Mouse (Mus musculus) spleen, adult 12 weeks (tissue): ENCODE data around the gene Aspdh.

ENCODE experiments used
- DNase-seq: peaks from one replicate; pipeline ENCODE4 v3.0.0; 2022; ENCODE audit warnings: low spot score

Gene Aspdh

DNA sequence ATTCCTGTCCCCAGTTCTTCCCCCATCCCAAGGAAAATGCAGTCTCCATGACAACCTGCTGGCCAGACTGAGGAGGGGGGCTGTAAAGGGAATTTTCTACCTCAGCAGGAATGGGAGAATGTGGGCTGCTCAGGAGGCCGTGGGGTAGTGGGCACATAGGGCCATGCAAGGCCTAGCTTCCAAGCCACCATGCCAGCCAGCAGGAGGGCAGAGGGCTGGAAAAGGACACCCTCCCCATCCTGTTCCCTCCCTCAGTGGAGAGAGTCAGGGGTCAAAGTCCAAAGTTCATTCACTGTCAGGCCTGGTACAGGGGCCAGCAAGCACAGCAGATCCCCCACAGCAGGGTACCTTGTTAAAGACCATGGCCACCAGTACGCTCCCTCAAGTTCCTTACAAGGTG is at the start of gene Aspdh:
TSS of gene Aspdh (plus strand) at position 281 of the 400 bp plus-strand sequence.
- DNase-seq, result no peak

DNA sequence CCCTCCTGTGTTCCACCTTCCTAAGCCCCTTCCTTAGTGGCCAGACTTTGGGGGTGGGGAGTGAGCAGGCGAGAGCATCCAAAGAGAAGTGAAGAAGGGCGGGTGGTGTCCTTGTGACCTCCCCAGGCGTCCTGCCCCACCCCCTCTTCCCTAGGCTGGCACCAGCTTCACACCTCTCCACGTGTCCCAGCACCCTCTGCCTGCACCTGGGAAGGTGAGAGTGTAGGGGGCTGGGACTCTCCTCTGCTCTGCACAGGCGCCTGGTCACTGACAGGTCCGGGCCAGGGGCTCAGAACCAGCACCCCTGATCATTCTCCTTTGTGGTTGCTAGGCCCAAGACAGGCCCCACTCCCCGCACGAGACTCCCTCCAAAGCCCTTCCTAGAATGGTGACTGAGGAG is 37.5 kb upstream of the Aspdh start:
- DNase-seq, result no peak

GRCm38 (mm10) chr7:44428171-44428950 is 36.8 kb upstream of the Aspdh start:
- DNase-seq, result no peak

- no peak for DNase-seq
These were observed 36.1 kb upstream of the Aspdh start, which contains the start of gene Lrrc4b for GRCm38 (mm10) chr7:44428968-44429521. TSS of gene Lrrc4b (plus strand) at chr7:44429018.

GRCm38 (mm10) chr7:44429534-44430488 is 35.4 kb upstream of the Aspdh start:
- no peak for DNase-seq

DNA sequence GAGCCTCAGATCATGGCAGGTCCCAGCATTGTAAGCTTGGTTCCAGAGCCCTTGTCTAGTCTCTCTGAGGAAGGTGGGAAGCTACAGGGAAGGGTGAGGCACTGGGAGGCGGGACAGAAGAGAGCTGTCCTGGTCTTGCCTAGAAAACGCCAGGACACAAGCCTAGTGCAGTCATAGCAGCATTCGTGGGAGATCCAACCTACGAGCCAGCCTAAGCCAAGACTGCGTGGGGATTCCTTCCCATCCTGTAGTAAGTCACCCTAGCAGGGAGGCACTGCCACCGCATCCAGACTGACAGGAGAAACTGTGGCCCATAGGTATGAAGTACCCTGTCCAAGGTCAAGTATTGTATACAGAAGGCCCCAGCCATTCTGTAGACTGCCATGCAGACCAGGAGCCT is 32.6 kb upstream of the Aspdh start:
- no peak for DNase-seq

- no peak for DNase-seq
These were observed 31.8 kb upstream of the Aspdh start for GRCm38 (mm10) chr7:44433371-44433770.

DNA sequence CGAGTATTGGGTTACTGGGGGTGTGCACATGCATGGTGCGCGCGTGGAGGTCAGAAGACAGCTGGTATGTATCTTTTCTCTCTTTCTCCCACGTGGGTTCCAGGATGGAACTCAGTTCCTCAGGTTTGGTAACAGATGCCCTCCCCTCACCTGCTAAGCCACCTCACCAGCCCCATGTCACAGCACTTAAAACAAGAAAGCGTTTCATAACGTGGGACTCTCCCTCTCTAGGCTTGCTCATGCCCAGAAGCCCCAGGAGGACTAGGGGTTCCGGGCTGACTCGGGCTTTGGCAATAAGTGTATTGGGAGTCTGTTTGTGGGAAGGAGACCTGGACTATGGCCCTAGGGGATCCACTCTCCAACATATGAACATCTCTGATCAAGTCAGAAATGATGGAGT is 31.1 kb upstream of the Aspdh start:
- DNase-seq, result no peak

DNA sequence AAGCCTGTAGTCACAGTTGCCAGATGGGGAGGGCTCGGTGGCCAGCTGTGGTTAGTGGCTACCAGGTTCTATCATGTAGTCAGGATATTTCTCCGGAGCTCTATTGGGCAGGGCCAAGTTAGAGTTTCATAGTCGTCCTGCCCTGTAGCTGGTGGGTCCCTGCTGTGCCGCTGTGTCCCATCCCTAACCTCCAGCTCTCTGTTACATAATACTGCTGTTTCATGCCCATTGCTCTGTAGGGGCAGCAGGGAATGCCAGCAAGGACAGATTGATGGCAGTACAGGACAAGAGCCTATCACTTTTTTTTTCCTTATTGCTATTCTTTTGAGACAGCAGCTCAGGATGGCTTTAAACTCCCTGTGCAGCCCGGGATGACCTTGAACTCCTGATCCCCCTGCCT is 29.4 kb upstream of the Aspdh start:
- no peak for DNase-seq

- no peak for DNase-seq
These were observed 28.9 kb upstream of the Aspdh start for GRCm38 (mm10) chr7:44436267-44436666.

- DNase-seq, result no peak
These were observed 28.0 kb upstream of the Aspdh start for GRCm38 (mm10) chr7:44437188-44437587.

- no peak for DNase-seq
These were observed 27.3 kb upstream of the Aspdh start for GRCm38 (mm10) chr7:44437933-44438332.

GRCm38 (mm10) chr7:44439696-44440095 is 25.5 kb upstream of the Aspdh start:
- no peak for DNase-seq

- no peak for DNase-seq
These were observed 24.7 kb upstream of the Aspdh start for GRCm38 (mm10) chr7:44440479-44440878.

- DNase-seq, result no peak
These were observed 24.0 kb upstream of the Aspdh start for GRCm38 (mm10) chr7:44441180-44441579.

DNA sequence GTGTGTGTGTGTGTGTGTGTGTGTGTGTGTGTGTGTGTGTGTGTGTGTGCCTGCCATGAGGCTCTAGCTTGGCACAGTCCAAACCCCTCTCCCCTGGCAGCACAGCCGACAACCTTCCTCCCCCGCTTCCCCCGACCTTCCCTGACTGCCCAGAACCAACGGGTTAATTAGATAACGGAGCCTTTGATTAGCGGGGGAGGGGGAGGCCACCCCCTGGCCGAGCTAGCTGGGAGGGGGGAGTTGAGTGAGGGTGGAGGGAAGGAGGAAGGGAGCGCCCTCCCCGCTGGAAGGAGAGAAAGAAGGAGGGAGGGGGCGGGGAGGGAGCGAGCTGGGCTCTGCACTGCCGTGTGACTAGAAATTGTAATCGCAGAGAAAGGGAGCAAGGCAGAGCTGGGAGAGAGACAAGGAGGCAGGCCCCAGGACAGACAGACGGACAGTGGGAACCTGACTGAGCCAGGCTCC is 23.5 kb upstream of the Aspdh start:
- DNase-seq, result no peak

DNA sequence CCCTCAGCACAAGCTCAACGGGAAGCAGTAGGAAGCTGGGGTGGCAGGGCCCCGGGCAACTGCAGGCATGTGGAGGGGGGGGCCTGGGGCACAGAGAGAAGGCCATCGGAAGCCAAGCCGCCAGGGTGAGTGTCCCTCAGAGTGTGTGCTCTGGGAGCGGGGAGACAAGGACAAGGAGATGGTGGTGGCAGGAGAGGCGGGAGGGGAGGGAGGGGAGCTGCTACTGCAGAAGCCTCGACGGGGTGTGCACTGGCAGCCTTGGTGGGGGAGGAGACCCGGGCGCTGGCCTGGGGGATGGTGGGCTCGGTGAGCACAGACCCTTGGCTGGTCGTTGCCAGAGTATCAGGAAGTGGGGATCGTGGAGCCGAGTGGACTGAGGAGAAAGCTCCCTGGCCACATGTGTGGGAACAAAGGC is 22.8 kb upstream of the Aspdh start:
- DNase-seq, result no peak

DNA sequence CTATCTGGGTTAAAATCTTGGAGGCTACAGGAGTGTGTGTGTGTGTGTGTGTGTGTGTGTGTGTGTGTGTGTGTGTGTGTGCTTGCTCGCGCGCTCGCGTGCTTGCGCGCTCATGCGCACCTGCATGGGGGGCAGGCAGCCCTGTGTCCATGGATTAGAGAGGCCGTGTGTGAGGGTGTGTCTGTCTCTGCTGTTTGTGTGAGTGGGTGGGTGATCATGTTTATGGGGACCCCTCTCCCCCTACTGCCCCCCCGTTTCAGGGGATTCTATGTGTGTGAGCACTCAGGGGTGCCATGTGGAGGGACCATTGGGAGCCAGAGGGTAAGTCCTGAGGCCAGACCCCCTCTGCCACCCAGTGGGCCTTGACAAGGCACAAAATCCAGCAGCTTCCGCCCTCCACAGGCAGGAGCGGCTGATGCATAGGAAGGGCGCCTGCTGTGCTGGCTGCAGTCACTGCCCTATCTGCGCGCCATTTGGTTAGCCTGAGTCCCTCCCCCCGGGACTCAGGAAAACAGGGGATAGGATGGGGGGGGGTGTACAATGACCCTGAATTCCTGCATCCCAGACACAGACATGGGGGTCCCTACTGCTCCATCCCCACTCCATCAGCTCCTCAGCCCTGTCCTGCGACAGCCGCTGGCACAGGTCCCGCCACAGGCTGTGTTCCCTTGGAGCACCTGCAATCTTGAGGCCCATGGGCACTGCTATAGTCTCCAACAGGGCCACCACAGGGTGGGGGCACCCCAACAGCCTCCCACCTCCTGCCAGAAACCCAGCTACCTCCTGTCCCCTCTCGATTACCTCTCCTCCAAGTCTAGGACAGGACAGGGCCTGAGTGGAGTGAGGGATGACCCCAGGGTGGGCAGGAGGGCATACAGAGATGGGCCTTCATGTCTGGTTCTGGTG is 21.7 kb upstream of the Aspdh start:
- DNase-seq, result no peak

GRCm38 (mm10) chr7:44444886-44445527 is 20.2 kb upstream of the Aspdh start:
- DNase-seq, result no peak

DNA sequence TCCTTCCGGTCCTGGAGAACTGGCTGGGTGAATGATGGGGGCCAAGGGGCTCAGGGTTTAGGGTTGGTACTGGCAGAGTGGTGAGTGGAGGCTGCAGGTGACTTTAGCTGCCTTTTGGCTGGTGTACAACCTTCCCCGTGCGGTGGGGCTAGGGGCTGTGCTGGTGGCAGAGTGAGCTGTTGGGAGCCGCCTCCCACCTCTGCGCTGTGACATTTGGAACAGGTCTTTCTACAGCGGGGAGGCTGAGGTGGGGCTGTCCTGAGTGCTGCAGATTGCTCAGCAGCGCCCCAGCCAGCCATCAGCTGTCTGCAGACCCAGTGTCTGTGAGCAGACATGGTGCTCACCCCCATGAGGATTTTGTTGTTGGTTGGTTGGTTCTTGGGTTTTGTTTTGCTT is 19.7 kb upstream of the Aspdh start:
- no peak for DNase-seq
